Mouse (Mus musculus) retina, embryonic 14.5 days (tissue): Measurements from ENCODE around the gene Ntmt1.
A peak's percentile ranks its signal among the peaks of the same experiment; 100 is the strongest.

Experiments used
- DNase-seq: peaks from one replicate; pipeline ENCODE4 v3.0.0-alpha.2; 2015; ENCODE audit warnings: low spot score

The Ntmt1 gene

GRCm38 (mm10) chr2:30784078-30784994 is 23.3 kb upstream of the Ntmt1 start:
- no peak for DNase-seq

GRCm38 (mm10) chr2:30787466-30787865 is 20.2 kb upstream of the Ntmt1 start:
- no peak for DNase-seq

- DNase-seq: no peak
Measured at GRCm38 (mm10) chr2:30792061-30792460, 15.6 kb upstream of the Ntmt1 start.

- DNase-seq: peak; percentile 95
Measured at GRCm38 (mm10) chr2:30794179-30795108, 13.2 kb upstream of the Ntmt1 start.

- DNase-seq: no peak
Measured at GRCm38 (mm10) chr2:30795271-30795888, 12.2 kb upstream of the Ntmt1 start.

GRCm38 (mm10) chr2:30795889-30796275 is 11.7 kb upstream of the Ntmt1 start:
- no peak for DNase-seq

GRCm38 (mm10) chr2:30796382-30796781 is 11.2 kb upstream of the Ntmt1 start:
- peak; percentile 88 for DNase-seq

GRCm38 (mm10) chr2:30799456-30799855 is 8.2 kb upstream of the Ntmt1 start:
- DNase-seq: peak; percentile 56

- no peak for DNase-seq
Measured at GRCm38 (mm10) chr2:30800671-30801066, 7.0 kb upstream of the Ntmt1 start.

GRCm38 (mm10) chr2:30801067-30801852 is 6.4 kb upstream of the Ntmt1 start:
- DNase-seq: peak; percentile 62

- DNase-seq: no peak
Measured at GRCm38 (mm10) chr2:30803604-30804003, 4.0 kb upstream of the Ntmt1 start, which contains the start of gene 1700001O22Rik. Gene 1700001O22Rik, minus strand, starts transcription at chr2:30803661.

GRCm38 (mm10) chr2:30805983-30806382 is 1.6 kb upstream of the Ntmt1 start:
- no peak for DNase-seq

GRCm38 (mm10) chr2:30807147-30807647 is 429 bp upstream of the Ntmt1 start:
- no peak for DNase-seq

- no peak for DNase-seq
Measured at GRCm38 (mm10) chr2:30808296-30808655, 650 bp downstream of the Ntmt1 start.

- no peak for DNase-seq
Measured at GRCm38 (mm10) chr2:30809503-30809902, 1.9 kb downstream of the Ntmt1 start.

- no peak for DNase-seq
Measured at GRCm38 (mm10) chr2:30810573-30810972, 2.9 kb downstream of the Ntmt1 start.

GRCm38 (mm10) chr2:30816383-30816782 is 8.8 kb downstream of the Ntmt1 start:
- DNase-seq: no peak

GRCm38 (mm10) chr2:30819873-30820272 is 12.2 kb downstream of the Ntmt1 start:
- DNase-seq: no peak

- no peak for DNase-seq
Measured at GRCm38 (mm10) chr2:30821073-30821472, 13.4 kb downstream of the Ntmt1 start.

GRCm38 (mm10) chr2:30822460-30822859 is 14.8 kb downstream of the Ntmt1 start:
- no peak for DNase-seq
